Mouse (Mus musculus) heart, postnatal 25 days (tissue): Measurements from ENCODE around the gene Palm2. TPM values are rescaled to one million over a fixed set of nuclear protein-coding genes. Genes with fewer than 3 reads are reported as not detected.
A peak's percentile ranks its signal among the peaks of the same experiment; 100 is the strongest.
"Not testable (repeated sequence)": the region's sequence is repeated elsewhere in the genome, so short reads cannot be mapped to it uniquely, and the experiment has no call there.

Experiments
- DNase-seq: peaks from one replicate; pipeline ENCODE4 v3.0.0; 2022; ENCODE audit warnings: low spot score
- intact Hi-C: fragments of 180-260 bp; cut with DNase I; formaldehyde crosslinking; loops from one replicate; pipeline ENCODE4 v1.15.1; 2025
- total RNA-seq, 2 experiments: library from RNA; stranded (reverse); gene quantifications; 2 replicates each; pipeline ENCODE4 v1.2.3; 2021

Gene Palm2
- 10 to 100 TPM; 13.9 to 14.8 TPM for total RNA-seq

- intact Hi-C loops = no loop called here
- DNase-seq = peak; percentile 27
Measured at GRCm38 (mm10) chr4:57433941-57434704, at the start of gene Palm2. Gene Palm2 (plus strand): TSS chr4:57434247.

DNA sequence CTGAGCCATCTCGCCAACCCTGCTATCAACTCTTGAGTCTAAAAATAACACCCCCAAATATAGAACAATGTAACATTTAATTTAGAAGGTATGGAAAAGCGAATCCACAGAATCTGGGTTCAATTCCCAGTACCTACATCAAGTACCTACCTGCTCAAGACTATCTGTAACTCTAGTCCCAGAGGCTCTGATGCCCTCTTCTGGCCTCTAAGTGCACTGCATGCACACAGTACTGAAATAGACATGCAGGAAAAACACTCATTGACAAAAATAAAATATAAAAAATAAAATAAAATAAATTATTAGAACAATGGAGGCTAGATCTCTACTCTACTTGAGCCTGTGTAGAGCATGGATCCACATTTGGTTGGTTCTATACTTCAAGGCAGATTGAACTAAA lies 49.7 kb upstream of the Palm2 start:
- intact Hi-C loops = no loop called here
- DNase-seq = no peak

DNA sequence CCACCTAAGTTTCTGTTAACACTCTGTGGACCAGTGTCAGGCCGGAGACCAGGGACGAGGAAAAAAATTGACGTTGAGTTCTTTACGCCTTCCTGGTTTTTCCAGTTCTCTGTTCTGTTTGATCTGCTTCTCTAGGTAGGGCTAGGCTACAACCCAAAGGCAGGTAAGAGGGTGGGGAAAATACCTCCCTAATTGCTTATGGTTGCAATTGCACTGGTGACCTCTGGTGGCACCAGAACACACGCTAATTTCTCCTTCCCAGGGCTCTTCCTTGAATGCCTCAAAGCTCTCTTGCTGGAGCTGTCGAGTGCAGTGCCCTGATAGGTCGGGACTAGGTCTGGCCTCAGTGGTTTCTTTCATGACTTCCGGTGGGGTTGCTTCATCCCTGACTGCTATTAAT lies 42.9 kb upstream of the Palm2 start:
- intact Hi-C loops = no loop called here
- DNase-seq = no peak

DNA sequence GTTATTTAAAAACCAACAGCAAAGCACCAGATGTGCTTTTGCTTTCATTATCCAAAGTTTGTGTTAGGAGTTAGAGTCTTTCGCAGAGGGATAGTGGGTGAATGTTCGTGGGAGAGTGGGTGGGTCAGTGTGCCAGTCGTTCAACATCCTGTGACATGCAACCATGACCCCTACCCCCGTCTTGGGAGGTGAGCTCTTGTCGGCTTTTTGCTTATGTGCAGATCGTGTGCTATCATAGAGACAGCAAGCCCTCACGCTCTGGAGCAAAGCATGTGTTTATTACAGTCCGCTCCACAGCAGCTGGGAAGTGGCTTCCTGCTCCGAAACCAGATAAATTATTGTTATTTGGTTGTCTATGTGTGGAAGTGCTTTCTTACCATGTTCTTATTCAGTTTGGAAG lies 37.6 kb upstream of the Palm2 start:
- intact Hi-C loops = no loop called here
- DNase-seq = no peak

DNA sequence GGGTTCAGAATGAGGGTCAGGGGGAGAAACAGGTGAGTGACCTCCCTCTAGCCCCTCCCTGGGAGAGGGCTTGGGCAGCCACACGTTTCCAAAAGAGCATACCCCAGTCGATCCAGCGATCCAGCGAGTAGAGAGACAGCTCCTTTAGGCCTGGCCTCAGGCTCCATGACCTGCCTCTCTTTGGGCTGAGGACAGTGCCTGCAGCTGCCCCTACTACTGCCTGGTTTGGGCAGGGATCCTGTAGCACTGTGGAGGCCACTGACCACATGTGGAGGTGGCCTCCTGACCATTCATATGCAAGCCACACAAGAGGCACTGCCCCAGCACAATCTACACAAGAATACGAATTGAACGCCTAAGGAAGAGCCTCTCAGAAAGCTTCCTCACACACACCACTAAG lies 21.7 kb upstream of the Palm2 start:
- DNase-seq, intact Hi-C loops: not testable (repeated sequence)

DNA sequence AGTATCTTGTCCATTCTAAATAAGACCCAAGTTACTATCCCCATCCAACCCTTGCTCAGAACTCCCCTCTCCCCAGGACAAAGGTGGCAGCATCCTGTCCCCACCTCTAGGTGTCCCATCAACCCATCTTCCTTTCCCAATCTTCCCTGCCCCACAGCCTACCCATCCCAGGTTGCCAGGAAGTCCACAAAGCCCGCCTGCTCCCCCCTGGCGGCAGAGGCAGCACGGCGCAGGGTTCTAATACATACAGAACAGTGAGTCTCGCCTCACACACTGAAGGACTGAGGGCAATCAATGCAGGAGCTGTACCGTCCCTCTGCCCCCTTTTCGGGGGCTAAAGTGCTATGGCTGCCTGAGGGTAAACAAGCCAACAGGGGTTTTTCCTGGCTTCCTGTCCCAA lies 21.0 kb upstream of the Palm2 start:
- intact Hi-C loops = no loop called here
- DNase-seq = no peak

GRCm38 (mm10) chr4:57413670-57414069 lies 20.4 kb upstream of the Palm2 start:
- DNase-seq, intact Hi-C loops: not testable (repeated sequence)

GRCm38 (mm10) chr4:57424011-57424410 lies 10.0 kb upstream of the Palm2 start:
- intact Hi-C loops = no loop called here

GRCm38 (mm10) chr4:57428317-57428716 lies 5.7 kb upstream of the Palm2 start:
- intact Hi-C loops = no loop called here
- DNase-seq = no peak

More at GRCm38 (mm10) chr4:57424011-57424410, 10.0 kb upstream of the Palm2 start:
- DNase-seq = no peak

GRCm38 (mm10) chr4:57434705-57435360 lies 786 bp downstream of the Palm2 start:
- no peak for DNase-seq
- intact Hi-C loops = no loop called here

DNA sequence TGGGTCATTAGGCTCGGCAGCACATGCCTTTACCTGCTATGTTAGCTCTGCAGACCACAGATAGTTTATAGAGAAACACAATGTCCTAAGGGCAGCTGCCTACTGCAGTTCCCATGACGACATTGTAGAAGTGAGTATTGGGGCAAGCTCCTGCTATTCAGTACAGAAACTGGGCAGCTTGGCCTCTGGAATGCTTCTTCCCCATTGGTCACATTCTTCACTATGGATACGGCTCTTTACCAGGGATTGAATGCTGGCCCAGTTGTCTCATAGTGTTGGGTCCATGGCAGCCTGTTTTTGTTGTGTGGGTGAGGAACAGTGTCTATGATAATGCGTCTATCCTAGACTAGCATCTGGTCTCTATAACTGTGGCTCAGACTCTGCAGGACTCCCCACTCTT lies 2.2 kb downstream of the Palm2 start:
- intact Hi-C loops = no loop called here
- DNase-seq = no peak

DNA sequence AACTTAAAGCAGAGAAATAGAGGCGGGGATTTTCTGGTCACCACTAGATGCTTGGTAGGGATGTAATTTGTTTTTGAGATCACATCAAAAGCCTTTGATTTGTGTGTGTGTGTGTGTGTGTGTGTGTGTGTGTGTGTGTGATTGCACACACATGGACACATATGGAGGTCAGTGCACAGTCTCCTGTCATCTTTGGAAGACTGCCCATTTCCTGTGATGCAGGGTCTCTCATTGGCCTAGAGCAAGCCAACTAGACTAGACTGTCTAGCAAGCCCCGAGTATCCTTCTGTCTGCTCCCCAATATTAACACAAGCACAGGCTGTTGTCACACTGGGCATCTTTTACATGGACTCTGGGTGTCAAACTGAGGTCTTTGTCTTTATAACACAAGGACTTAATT lies 12.0 kb downstream of the Palm2 start:
- DNase-seq = no peak
- intact Hi-C loops = no loop called here

GRCm38 (mm10) chr4:57446854-57447444 lies 12.9 kb downstream of the Palm2 start:
- no peak for DNase-seq
- intact Hi-C loops = no loop called here

GRCm38 (mm10) chr4:57451896-57452295 lies 17.8 kb downstream of the Palm2 start:
- intact Hi-C loops = loop anchor here (5.0 kb wide), 1 partner anchor 450 kb away; no protein-coding TSS in a partner anchor
- peak; percentile 9 for DNase-seq

DNA sequence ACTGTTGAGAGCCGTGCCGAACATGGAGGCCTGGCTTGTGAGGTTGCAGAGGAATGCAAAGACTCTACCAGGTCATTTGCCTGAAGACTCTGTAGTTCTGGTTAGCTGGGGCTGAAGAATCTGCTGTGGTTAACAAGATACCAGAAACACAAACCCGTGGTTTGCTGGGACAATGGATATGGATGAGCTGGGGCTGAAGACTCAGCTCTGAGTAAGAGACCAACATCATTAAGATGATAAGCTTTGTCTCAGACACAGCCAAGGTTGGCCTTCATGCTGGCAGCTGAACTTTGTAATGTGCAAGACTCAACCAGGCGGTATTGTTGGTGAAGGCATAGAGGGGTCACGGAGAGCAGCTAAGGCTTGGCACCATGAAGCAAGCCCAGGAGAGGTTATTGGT lies 18.6 kb downstream of the Palm2 start:
- intact Hi-C loops = loop anchor here (5.0 kb wide), 1 partner anchor 450 kb away; no protein-coding TSS in a partner anchor
- DNase-seq = no peak

DNA sequence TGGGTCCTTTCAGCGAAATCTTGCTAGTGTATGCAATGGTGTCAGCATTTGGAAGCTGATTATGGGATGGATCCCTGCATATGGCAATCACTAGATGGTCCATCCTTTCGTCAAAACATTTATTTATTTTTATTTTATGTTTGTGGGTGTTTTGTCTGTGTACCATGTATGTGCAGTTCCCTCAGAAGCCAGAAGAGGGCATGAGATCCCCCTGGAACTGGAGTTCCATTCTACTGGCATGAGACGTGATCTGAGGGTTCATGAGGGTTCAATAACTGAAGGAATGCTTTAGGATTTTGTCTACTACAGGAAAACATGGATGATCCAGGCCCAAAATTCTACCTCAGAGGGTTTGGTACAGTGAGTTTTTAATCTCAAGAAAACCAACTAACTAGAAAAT lies 28.3 kb downstream of the Palm2 start:
- DNase-seq = no peak
- intact Hi-C loops = loop anchor here (5.0 to 10.0 kb wide), 2 partner anchors 145 to 202 kb away; no protein-coding TSS in a partner anchor

DNA sequence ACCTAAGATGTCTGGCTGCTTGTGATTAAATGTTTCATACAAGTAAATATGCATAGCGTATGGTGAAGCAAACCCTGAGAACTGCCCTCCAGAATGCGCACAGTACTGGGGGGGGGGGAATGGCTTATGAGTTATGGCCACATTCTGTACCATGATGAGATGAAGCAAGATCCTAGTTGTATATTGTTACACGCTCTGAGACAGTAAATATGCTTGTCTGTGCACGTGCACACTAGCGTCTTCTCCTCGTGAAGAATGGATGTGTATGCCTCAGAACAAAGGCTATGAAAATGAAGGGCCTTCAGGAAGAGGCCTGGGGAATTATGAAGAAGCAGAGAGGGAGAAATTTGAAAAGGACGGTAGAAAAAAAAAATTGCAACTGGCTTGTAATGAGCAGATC lies 48.4 kb downstream of the Palm2 start:
- DNase-seq = no peak
- intact Hi-C loops = no loop called here

- intact Hi-C loops = no loop called here
- DNase-seq = no peak
Measured at GRCm38 (mm10) chr4:57486392-57486791, 52.3 kb downstream of the Palm2 start.

GRCm38 (mm10) chr4:57489887-57490286 lies 55.8 kb downstream of the Palm2 start:
- intact Hi-C loops = loop anchor here (5.0 kb wide), 1 partner anchor 72 kb away; no protein-coding TSS in a partner anchor
- DNase-seq = no peak

- DNase-seq = no peak
- intact Hi-C loops = no loop called here
Measured at GRCm38 (mm10) chr4:57504792-57505191, 70.7 kb downstream of the Palm2 start.

DNA sequence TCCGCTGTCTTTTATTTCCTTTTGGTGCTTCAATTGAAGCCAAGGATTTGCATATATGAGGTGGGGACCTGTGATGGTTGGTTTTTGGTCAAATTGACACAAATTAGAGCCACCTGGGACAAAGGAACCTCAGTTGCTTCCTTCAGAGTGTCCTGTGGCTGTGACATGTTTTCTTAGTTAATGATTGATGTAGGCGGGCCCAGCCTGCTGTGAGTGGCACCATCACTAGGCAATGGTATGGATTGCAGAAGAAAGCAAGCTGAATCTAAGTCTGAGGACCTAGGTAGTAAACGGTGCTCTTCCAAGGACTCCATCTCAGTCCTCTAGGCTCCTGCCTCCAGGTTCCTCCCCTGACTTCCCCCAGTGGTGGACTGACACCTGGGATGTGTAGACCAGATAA lies 76.5 kb downstream of the Palm2 start:
- intact Hi-C loops = no loop called here
- DNase-seq = no peak
